Mouse (Mus musculus): ENCODE data around the gene Psmc3.

GRCm38 (mm10) chr2:91090208-91090607 lies 36.4 kb downstream of the Psmc3 start:
- no peak for TF ChIP-seq CTCF (conservative IDR thresholded peaks at IDR 0.05; ENCODE audit: low read length)
- TF ChIP-seq NANOG (IDR thresholded peaks at IDR 0.05; ENCODE audit: borderline replicate concordance, low read length): no peak
- no peak for TF ChIP-seq POU5F1 (IDR thresholded peaks at IDR 0.05; ENCODE audit: borderline replicate concordance, low read length)
